Mouse (Mus musculus): ENCODE data around the gene Ccdc181. TPM values are rescaled to one million over a fixed set of nuclear protein-coding genes. Genes with fewer than 3 reads are reported as not detected.

Ccdc181 gene
- polyA plus RNA-seq, 1 experiment from 2014 or later = 30.5 TPM

- no peak overlapping the region for H3K4me2 ChIP-seq (ENCODE audit: low read length)
- H3K4me3 ChIP-seq (ENCODE audit: low read depth, low read length) = no peak overlapping the region
- no peaks in the 10 kb centered on the region; the same call in 1 of the 2 replicates for H3K27me3 ChIP-seq (ENCODE audit: control insufficient read depth, insufficient read depth, low read depth, low read length)
- H3K9ac ChIP-seq (ENCODE audit: low read depth, low read length) = no peak overlapping the region
- 90% methylated on average over 7 of the region's 7 CpGs for WGBS
- no peak for ATAC-seq
- H3K9me3 ChIP-seq (replicated peaks; ENCODE audit: control insufficient read depth, low read length, poor library complexity, severe bottlenecking) = no peaks in the 10 kb centered on the region
- no peak overlapping the region for H3K27ac ChIP-seq (ENCODE audit: low read length)
- no peaks in the 10 kb centered on the region for H3K4me1 ChIP-seq (ENCODE audit: control insufficient read depth, insufficient read depth, low read length)
- H3K36me3 ChIP-seq (ENCODE audit: control insufficient read depth, insufficient read depth, low read length) = 0 out of 2 replicates have a peak, but pooled peaks cover 1% of the 10 kb centered on the region
Measured at GRCm38 (mm10) chr1:164270941-164271340, 4.4 kb upstream of the Ccdc181 start.

- 78% methylated on average over 6 of the region's 6 CpGs for WGBS
- Histone ChIP-seq H3K9ac (ENCODE audit: low read depth, low read length) (no peak overlapping the region), H3K4me2 (ENCODE audit: low read length) (no peak overlapping the region), H3K4me1 (ENCODE audit: control insufficient read depth, insufficient read depth, low read length) (no peaks in the 10 kb centered on the region), H3K9me3 (replicated peaks; ENCODE audit: control insufficient read depth, low read length, poor library complexity, severe bottlenecking) (no peaks in the 10 kb centered on the region), H3K27me3 (ENCODE audit: control insufficient read depth, insufficient read depth, low read depth, low read length) (no peaks in the 10 kb centered on the region; the same call in 1 of the 2 replicates), H3K27ac (ENCODE audit: low read length) (no peak overlapping the region), H3K4me3 (ENCODE audit: low read depth, low read length) (no peak overlapping the region), H3K36me3 (ENCODE audit: control insufficient read depth, insufficient read depth, low read length) (no peaks in the 10 kb centered on the region)
- no peak for ATAC-seq
Measured at GRCm38 (mm10) chr1:164273659-164274058, 1.7 kb upstream of the Ccdc181 start.

GRCm38 (mm10) chr1:164276552-164276951 lies 1.2 kb downstream of the Ccdc181 start:
- Histone ChIP-seq H3K9ac (ENCODE audit: low read depth, low read length) (no peak overlapping the region), H3K4me3 (ENCODE audit: low read depth, low read length) (no peak overlapping the region), H3K4me2 (ENCODE audit: low read length) (no peak overlapping the region), H3K4me1 (ENCODE audit: control insufficient read depth, insufficient read depth, low read length) (no peaks in the 10 kb centered on the region), H3K36me3 (ENCODE audit: control insufficient read depth, insufficient read depth, low read length) (no peaks in the 10 kb centered on the region; the same call in none of the 2 replicates), H3K27me3 (ENCODE audit: control insufficient read depth, insufficient read depth, low read depth, low read length) (no peaks in the 10 kb centered on the region), H3K9me3 (replicated peaks; ENCODE audit: control insufficient read depth, low read length, poor library complexity, severe bottlenecking) (no peaks in the 10 kb centered on the region), H3K27ac (ENCODE audit: low read length) (no peak overlapping the region)
- no peak for ATAC-seq
- WGBS = 92% methylated on average over 3 of the region's 3 CpGs

- no peaks in the 10 kb centered on the region for H3K27me3 ChIP-seq (ENCODE audit: control insufficient read depth, insufficient read depth, low read depth, low read length)
- H3K9me3 ChIP-seq (replicated peaks; ENCODE audit: control insufficient read depth, low read length, poor library complexity, severe bottlenecking) = no peaks in the 10 kb centered on the region
- H3K4me2 ChIP-seq (ENCODE audit: low read length) = no peak overlapping the region
- H3K4me3 ChIP-seq (ENCODE audit: low read depth, low read length) = no peak overlapping the region
- 79% methylated on average over 4 of the region's 4 CpGs for WGBS
- H3K4me1 ChIP-seq (ENCODE audit: control insufficient read depth, insufficient read depth, low read length) = no peaks in the 10 kb centered on the region
- H3K9ac ChIP-seq (ENCODE audit: low read depth, low read length) = no peak overlapping the region
- H3K36me3 ChIP-seq (ENCODE audit: control insufficient read depth, insufficient read depth, low read length) = peaks cover 2% of the 10 kb centered on the region
- ATAC-seq = no peak
- no peak overlapping the region for H3K27ac ChIP-seq (ENCODE audit: low read length)
Measured at GRCm38 (mm10) chr1:164279332-164279731, 3.9 kb downstream of the Ccdc181 start.

- no peaks in the 10 kb centered on the region for H3K4me1 ChIP-seq (ENCODE audit: control insufficient read depth, insufficient read depth, low read length)
- 92% methylated on average over 3 of the region's 3 CpGs for WGBS
- no peaks in the 10 kb centered on the region for H3K9me3 ChIP-seq (replicated peaks; ENCODE audit: control insufficient read depth, low read length, poor library complexity, severe bottlenecking)
- ATAC-seq = no peak
- H3K9ac ChIP-seq (ENCODE audit: low read depth, low read length) = no peak overlapping the region
- no peaks in the 10 kb centered on the region for H3K27me3 ChIP-seq (ENCODE audit: control insufficient read depth, insufficient read depth, low read depth, low read length)
- H3K4me2 ChIP-seq (ENCODE audit: low read length) = no peak overlapping the region
- peaks cover 5% of the 10 kb centered on the region for H3K36me3 ChIP-seq (ENCODE audit: control insufficient read depth, insufficient read depth, low read length)
- no peak overlapping the region for H3K27ac ChIP-seq (ENCODE audit: low read length)
- H3K4me3 ChIP-seq (ENCODE audit: low read depth, low read length) = no peak overlapping the region
Measured at GRCm38 (mm10) chr1:164284007-164284406, 8.6 kb downstream of the Ccdc181 start.

- no peak overlapping the region for H3K4me2 ChIP-seq (ENCODE audit: low read length)
- WGBS = 48% methylated on average over 15 of the region's 15 CpGs
- no peak overlapping the region for H3K4me3 ChIP-seq (ENCODE audit: low read depth, low read length)
- H3K9ac ChIP-seq (ENCODE audit: low read depth, low read length) = no peak overlapping the region
- no peak overlapping the region for H3K27ac ChIP-seq (ENCODE audit: low read length)
- H3K36me3 ChIP-seq (ENCODE audit: control insufficient read depth, insufficient read depth, low read length) = peaks cover 12% of the 10 kb centered on the region; the same call in 1 of the 2 replicates
- ATAC-seq = no peak
- H3K9me3 ChIP-seq (replicated peaks; ENCODE audit: control insufficient read depth, low read length, poor library complexity, severe bottlenecking) = no peaks in the 10 kb centered on the region
- H3K4me1 ChIP-seq (ENCODE audit: control insufficient read depth, insufficient read depth, low read length) = no peaks in the 10 kb centered on the region
- H3K27me3 ChIP-seq (ENCODE audit: control insufficient read depth, insufficient read depth, low read depth, low read length) = no peaks in the 10 kb centered on the region
Measured at GRCm38 (mm10) chr1:164287406-164287805, 12.0 kb downstream of the Ccdc181 start.

- Histone ChIP-seq H3K9ac (ENCODE audit: low read depth, low read length) (no peak overlapping the region), H3K27me3 (ENCODE audit: control insufficient read depth, insufficient read depth, low read depth, low read length) (no peaks in the 10 kb centered on the region), H3K4me1 (ENCODE audit: control insufficient read depth, insufficient read depth, low read length) (no peaks in the 10 kb centered on the region), H3K4me3 (ENCODE audit: low read depth, low read length) (no peak overlapping the region), H3K9me3 (replicated peaks; ENCODE audit: control insufficient read depth, low read length, poor library complexity, severe bottlenecking) (no peaks in the 10 kb centered on the region), H3K36me3 (ENCODE audit: control insufficient read depth, insufficient read depth, low read length) (peaks cover 17% of the 10 kb centered on the region), H3K4me2 (ENCODE audit: low read length) (no peak overlapping the region), H3K27ac (ENCODE audit: low read length) (no peak overlapping the region)
- ATAC-seq = no peak
- 92% methylated on average over 5 of the region's 5 CpGs for WGBS
Measured at GRCm38 (mm10) chr1:164292040-164292439, 16.7 kb downstream of the Ccdc181 start.

GRCm38 (mm10) chr1:164294071-164294470 lies 18.7 kb downstream of the Ccdc181 start:
- Histone ChIP-seq H3K4me3 (ENCODE audit: low read depth, low read length) (no peak overlapping the region), H3K36me3 (ENCODE audit: control insufficient read depth, insufficient read depth, low read length) (peaks cover 31% of the 10 kb centered on the region), H3K9me3 (replicated peaks; ENCODE audit: control insufficient read depth, low read length, poor library complexity, severe bottlenecking) (no peaks in the 10 kb centered on the region), H3K4me2 (ENCODE audit: low read length) (no peak overlapping the region), H3K9ac (ENCODE audit: low read depth, low read length) (no peak overlapping the region), H3K27ac (ENCODE audit: low read length) (no peak overlapping the region), H3K4me1 (ENCODE audit: control insufficient read depth, insufficient read depth, low read length) (no peaks in the 10 kb centered on the region), H3K27me3 (ENCODE audit: control insufficient read depth, insufficient read depth, low read depth, low read length) (no peaks in the 10 kb centered on the region)
- 97% methylated on average over 6 of the region's 6 CpGs for WGBS
- no peak for ATAC-seq

- Histone ChIP-seq H3K9me3 (replicated peaks; ENCODE audit: control insufficient read depth, low read length, poor library complexity, severe bottlenecking) (no peaks in the 10 kb centered on the region), H3K27ac (ENCODE audit: low read length) (no peak overlapping the region), H3K4me3 (ENCODE audit: low read depth, low read length) (no peak overlapping the region), H3K36me3 (ENCODE audit: control insufficient read depth, insufficient read depth, low read length) (peaks cover 43% of the 10 kb centered on the region), H3K9ac (ENCODE audit: low read depth, low read length) (no peak overlapping the region), H3K4me2 (ENCODE audit: low read length) (no peak overlapping the region), H3K4me1 (ENCODE audit: control insufficient read depth, insufficient read depth, low read length) (no peaks in the 10 kb centered on the region), H3K27me3 (ENCODE audit: control insufficient read depth, insufficient read depth, low read depth, low read length) (no peaks in the 10 kb centered on the region)
- no peak for ATAC-seq
- WGBS = 98% methylated on average over 4 of the region's 5 CpGs
Measured at GRCm38 (mm10) chr1:164296473-164296872, 21.1 kb downstream of the Ccdc181 start.

Data from midbrain, embryonic 16.5 days (tissue).